Mouse (Mus musculus): ENCODE data around the gene Gm47955.
"Not testable (repeated sequence)": the region's sequence is repeated elsewhere in the genome, so short reads cannot be mapped to it uniquely, and the experiment has no call there.

Gm47955 gene

GRCm38 (mm10) chr1:82992093-82992492 is 32.0 kb downstream of the Gm47955 start:
- DNase-seq (ENCODE audit: low spot score in 2 of 2) = no peak

- no peak for DNase-seq (ENCODE audit: low spot score in 2 of 2)
Measured at GRCm38 (mm10) chr1:82993947-82994346, 33.9 kb downstream of the Gm47955 start.

- DNase-seq (ENCODE audit: low spot score in 2 of 2) = not testable (repeated sequence)
Measured at GRCm38 (mm10) chr1:83000306-83000705, 40.2 kb downstream of the Gm47955 start, which contains the start of gene Gm47959. Gene Gm47959, plus strand, starts transcription at chr1:83000548.

GRCm38 (mm10) chr1:83006218-83007179 is 46.4 kb downstream of the Gm47955 start:
- DNase-seq (ENCODE audit: low spot score in 2 of 2) = no peak

- DNase-seq (ENCODE audit: low spot score in 2 of 2) = no peak
Measured at GRCm38 (mm10) chr1:83007471-83007870, 47.4 kb downstream of the Gm47955 start.
